Mouse (Mus musculus): Measurements from ENCODE around the gene Eml2. TPM values are rescaled to one million over a fixed set of nuclear protein-coding genes. Genes with fewer than 3 reads are reported as not detected.

The Eml2 gene
- total RNA-seq, 4 experiments from 2014 or later: 56.2 to 79.2 (median 69.6) TPM

DNA sequence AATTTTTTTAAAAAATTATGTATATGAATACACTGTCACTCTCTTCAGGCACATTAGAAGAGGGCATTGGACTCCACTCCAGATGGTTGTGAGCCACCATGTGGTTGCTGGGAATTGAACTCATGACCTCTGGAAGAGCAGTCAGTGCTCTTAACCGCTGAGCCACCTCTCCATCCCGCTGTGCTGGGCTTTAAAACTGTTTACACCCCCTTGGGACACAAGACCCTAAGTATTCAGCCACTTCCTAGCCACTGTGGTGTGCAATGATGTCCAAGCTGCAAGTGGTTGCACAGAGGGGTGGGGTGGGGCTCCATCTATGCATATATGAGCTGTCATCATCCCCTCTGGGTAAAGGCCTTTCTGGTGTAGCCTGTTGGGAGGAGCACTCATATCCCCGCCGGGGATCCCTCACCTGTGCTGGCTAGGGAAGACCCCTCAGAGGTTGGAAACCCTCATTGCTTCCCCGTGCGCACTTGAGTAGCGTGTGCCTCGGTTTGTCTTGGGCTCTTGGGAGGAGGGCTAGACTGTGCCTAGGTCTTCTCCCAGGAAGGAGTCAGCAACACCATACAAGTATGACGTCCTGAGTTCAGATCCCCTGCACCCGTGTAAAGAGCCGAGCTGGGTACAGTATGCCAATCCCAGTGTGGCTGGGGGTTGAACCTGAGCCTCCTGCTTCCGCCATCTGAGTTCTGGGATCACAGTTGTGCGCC is 32.1 kb downstream of the Eml2 start:
- no peak for DNase-seq

DNA sequence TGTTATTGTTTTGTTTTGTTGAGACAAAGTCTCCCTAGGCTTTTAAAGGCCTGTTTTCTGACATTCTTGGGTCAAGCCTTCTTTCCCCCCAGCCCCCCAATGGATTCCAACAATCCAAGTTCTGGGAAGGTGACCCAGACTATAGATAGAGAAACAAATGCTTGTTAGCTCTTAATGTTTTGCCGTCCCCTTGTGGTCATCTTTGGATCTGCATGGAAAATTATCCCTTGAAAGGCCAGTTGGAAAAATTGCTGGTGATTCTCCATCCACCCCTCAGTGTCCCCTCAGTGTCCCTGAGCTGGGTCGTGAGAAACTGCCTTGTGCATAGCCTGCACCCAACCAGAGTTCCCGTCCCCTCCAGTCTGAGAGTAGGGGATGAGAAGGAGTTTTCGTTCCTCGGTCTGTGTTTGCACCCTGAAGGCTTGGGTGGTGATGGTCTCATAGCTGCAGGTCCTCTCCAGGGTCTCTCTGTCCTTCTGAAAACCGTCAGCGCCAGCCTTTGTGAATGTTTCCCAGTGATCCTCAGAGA is 32.8 kb downstream of the Eml2 start:
- no peak for DNase-seq

DNA sequence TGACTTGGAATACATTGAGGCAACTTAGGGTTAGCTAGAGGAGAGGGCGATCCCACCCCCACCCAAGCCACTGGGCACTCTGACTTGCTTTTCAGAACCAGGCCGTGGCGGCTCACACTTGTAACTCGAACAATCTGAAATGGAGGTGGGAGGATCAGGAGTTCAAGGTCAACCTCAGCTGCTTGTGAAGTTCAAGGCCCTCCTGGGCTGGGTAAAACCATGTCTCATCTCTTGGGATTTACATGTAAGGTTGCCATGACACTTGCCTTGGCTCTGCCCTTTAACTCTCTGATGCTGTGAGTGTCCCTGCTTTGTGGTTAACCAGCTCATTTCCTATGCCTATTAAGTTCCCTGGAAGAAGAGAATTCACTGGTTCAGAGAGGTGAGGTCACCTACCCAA is 33.3 kb downstream of the Eml2 start:
- no peak for DNase-seq

GRCm38 (mm10) chr7:19210010-19210409 is 33.8 kb downstream of the Eml2 start:
- no peak for DNase-seq

- DNase-seq: no peak
Measured at GRCm38 (mm10) chr7:19211041-19211675, 34.9 kb downstream of the Eml2 start.

- no peak for DNase-seq
Measured at GRCm38 (mm10) chr7:19211996-19212755, 36.0 kb downstream of the Eml2 start, which contains the start of gene Gpr4. Gene Gpr4 (plus strand): TSS chr7:19212538.

DNA sequence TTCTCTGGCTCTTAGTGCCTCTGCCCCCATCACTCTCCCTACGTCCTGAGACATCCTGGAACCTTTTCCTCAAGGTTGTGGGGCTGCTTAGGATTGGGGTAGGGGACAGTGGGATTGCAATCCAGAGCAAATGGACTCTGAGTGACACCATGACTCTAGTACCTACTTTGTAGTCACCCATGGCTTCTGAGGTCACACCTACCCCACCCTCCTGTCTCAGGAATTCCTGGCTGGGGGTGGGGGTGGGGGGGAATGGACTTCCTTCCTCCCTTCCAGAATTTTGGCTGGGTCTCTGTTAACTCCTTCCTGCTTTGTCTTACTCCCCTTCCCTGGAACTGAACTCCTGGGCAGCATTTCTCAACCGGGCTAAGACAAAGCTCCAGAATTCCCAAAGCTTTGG is 37.2 kb downstream of the Eml2 start:
- no peak for DNase-seq

DNA sequence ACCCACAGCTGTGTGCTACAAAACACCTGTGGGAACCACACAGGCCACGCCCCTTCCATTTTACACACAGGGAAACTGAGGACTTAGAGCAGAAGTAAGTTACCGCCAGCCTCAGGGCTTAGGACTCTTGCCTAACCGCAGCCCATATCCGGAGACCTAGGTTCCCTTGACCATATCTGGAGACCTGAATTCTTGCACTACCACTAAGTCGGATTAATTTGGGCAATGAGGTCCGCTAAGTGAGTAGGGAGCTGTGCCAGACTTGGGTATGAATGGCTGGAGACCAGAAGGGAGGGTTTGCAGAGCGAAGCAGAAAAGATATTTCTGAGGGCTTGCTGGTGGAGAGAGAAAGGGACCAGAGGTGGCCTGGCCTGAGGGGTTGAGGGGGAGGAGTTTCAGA is 38.1 kb downstream of the Eml2 start:
- DNase-seq: no peak

DNA sequence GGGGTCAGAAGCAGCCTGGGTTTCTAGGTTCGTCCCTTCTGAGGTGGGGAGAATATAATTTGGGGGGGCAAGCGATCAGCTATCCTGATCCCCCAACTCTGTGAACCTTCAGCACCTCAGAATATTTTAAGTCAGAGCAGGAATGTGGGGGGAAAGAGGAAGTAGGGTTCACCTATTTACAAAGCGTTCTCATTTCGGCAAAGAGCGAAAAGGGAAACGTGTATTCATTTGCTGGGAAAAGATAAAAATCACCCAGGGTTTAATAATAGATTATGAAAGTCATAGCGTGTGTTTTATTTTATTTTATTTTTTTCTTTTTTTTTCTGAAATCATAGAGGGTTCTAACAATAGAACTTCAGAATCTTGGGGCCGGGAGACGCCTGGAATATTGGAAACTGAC is 38.7 kb downstream of the Eml2 start:
- DNase-seq: no peak

DNA sequence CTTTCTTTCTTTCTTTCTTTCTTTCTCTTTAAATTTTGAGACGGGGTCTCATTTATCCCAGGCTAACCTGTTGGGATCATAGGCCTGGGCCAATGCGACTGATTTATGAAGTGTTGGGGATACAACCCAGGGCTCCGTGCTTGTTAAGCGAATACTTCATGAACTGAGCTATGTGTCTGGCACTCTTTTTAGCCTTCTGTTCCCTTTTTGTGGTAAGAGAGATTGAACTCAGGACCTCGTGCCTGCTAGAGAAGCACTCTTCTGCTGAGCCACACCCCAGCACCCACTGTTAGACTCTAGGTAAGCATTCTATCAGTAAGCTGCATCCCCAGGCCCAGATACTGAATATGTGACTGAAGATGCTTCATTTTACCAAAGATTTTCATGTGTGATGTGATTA is 41.3 kb downstream of the Eml2 start:
- no peak for DNase-seq

- DNase-seq: no peak
Measured at GRCm38 (mm10) chr7:19217944-19218343, 41.7 kb downstream of the Eml2 start.

- no peak for DNase-seq
Measured at GRCm38 (mm10) chr7:19220061-19220460, 43.8 kb downstream of the Eml2 start.

DNA sequence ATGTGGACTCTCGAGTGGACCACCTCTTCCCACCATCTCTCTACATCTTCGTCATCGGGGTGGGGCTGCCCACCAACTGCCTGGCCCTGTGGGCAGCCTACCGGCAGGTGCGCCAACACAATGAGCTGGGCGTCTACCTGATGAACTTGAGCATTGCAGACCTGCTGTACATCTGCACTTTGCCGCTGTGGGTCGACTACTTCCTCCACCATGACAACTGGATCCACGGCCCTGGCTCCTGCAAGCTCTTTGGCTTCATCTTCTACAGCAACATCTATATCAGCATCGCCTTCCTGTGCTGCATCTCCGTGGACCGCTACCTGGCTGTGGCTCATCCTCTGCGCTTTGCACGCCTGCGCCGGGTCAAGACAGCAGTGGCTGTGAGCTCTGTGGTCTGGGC is 46.0 kb downstream of the Eml2 start:
- DNase-seq: no peak

DNA sequence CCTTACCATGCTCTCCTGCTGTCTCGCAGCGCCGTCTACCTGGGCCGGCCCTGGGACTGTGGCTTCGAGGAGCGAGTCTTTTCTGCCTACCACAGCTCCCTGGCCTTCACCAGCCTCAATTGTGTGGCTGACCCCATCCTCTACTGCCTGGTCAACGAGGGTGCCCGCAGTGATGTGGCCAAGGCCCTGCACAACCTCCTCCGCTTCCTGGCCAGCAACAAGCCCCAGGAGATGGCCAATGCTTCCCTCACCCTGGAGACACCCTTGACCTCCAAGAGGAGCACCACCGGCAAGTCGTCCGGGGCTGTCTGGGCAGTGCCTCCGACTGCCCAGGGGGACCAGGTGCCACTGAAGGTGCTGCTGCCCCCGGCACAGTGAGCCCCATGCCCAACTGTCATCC is 46.7 kb downstream of the Eml2 start:
- DNase-seq: no peak

DNA sequence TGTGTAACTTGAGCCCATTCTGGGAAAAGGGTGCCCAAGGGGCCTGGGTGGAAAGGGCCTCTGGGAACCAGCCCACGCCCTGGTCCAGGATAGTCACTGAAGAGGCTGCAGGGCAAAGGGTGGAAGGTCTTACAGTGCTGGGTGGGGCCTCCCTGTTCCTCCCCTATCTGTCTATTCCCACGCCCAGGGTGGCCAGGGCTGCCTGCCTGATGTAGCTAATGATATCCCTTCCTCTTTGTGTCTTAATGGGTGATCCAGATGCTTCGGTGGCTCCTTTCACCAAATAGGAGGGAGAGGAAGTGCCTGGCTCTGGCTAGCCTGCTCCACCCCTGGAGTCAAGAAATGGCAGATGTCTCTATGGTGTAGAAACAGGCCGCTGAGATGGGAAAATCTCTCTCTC is 48.7 kb downstream of the Eml2 start:
- DNase-seq: no peak

DNA sequence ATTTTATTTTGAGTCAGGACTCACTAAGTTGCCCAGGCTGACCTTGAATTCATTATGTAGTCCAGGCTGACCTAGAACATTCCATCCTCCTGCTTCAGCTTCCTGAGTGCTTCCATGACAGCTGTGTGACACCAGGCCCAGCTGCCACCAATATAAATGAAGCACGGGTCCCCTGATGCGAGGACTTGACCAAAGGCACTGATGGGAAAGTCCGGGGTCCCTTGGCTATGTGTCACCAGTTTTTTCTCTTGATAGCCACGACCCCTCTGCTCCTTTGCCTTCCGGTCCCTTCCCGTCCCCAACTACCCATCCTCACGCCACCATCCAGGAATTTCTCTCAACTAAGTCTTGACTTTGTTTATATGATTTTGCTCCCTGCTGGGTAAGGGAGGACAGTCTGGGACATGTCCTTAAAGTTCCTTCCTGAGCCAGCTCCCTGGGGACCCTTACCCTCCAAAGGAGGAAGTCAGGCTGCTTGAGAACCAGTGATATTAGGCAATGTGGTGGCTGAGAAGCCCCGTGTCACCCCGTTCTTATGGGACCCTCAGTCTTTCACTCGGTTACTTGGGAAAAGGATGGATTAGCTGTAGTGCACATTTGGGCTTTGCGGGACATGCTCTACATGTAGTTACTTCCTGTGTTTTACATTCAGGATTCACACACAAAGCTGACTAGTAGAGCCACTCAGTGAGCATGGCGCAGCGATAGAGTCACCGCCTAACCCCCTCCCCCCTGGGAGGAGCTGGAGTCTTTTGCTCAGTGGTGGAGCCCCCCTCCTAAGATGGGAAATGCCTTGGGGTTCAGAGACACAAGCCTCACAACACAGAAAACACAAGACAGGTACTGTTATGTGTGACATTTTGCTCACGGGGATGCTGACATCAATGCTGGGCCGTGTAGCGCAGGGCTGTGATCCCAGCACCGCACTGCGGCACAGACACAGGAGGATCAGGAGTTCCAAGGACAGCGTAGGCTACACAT is 50.9 kb downstream of the Eml2 start:
- DNase-seq: no peak

DNA sequence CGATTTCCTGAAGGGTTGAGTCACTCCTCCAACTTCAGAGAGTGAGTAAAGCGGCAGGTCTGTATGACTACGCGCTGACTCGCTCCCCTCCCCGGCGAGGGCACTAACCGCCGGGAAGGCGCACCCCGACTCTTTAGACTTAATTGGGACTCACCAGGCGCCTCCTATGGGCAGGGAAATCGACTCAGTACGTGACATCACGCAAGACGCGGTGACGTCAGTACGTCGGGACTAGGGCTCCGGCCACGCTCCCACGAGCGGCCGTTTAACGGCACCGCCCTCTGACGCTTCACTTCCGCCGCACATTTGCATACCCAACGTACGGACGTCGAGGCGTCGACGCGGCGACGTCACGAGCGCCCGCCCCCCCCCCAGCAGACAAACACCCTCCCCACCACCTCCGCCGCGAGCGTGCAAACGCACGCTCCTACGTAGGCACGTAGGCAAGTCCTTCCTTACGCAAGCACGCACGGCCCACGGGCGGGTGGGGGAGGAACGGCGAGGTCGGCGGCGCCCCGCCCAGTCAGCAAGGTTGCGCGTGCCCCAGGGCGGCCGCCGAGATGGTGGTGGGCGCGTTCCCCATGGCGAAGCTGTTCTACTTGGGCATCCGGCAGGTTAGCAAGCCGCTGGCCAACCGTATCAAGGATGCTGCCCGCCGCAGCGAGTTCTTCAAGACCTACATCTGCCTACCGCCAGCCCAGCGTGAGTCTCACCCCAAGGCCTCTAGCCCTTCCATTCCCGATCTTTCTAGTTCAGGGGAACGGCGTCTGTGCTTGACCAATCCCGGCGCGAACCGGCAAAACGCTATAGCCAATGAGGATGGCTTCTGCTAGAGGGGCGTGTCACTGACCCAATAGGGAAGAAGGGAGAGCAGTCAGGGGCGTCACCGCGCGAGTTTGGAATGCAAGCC is 51.9 kb downstream of the Eml2 start, which contains the start of gene Opa3:
Gene Opa3, plus strand, starts transcription at position 452 of the 910 bp plus-strand sequence.
- peak; percentile 99 for DNase-seq

- no peak for DNase-seq
Measured at GRCm38 (mm10) chr7:19228793-19229148, 52.5 kb downstream of the Eml2 start.

GRCm38 (mm10) chr7:19229404-19229803 is 53.2 kb downstream of the Eml2 start:
- DNase-seq: no peak

- DNase-seq: no peak
Measured at GRCm38 (mm10) chr7:19230041-19230580, 53.9 kb downstream of the Eml2 start.

DNA sequence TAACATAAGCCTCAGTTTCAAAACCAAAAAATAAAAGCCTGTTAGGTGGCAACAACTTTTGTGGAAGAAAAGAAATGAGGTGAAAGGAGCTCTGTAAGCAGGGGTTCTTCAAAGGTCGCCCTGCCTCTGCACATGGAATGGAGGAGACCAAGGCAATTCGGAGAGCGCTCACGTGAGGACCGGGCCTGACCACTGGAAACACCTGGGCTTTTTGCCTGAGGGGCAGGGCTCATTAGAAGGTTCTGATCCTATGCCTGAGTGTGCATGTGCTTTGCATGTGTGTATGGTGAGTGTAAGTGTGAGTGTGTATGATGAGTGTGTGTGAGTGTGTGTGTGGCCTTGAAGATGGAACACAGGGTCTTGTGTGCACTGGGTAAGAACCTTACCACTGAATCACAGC is 54.7 kb downstream of the Eml2 start:
- no peak for DNase-seq
